Mouse (Mus musculus): ENCODE results near the gene Ephb4. TPM values are rescaled to one million over a fixed set of nuclear protein-coding genes. Genes with fewer than 3 reads are reported as not detected.

The Ephb4 gene
- polyA plus RNA-seq (2016; fragmentation: Nextera tagmentation; extraction: Ambion mirVana) = 26.7 and 27.7 TPM in 2 replicates

DNA sequence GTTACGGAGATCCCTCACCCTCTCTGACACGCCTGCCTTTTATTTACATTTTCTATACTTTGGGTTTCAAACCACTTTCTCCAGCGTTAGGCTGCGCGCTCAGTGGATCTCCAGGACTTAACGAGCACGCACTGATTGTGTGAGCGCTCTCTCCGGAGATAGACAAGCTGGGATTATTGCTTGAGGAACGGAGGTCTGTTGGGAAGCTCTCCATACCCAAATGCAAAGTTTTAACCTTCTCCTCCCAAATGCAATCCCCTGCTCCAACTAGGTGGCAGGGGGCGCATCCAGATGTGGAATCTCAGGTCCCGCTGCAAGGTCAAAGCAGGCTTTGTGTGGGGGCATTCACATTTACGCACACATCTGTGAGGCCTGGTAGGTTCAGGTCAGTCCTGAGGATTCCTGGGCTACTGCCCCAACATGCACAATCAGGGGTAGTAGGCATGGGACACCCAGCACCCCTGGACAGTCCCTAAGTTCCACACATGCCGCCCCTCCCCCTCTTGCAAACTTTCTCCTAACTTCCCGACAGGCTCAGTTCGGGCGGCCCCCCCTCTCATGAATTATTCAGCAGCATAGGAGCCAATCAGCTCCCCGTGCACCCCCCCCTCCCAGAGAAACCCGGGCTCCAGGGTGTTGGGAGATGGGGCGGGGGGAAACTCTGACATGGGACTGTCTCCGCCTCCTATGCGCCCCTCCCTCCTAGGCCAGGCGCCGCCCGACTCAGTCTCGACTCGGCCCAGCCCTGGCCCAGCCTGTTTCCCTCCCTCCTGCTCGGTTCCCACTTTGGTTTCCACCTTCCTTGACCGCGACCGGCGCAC is at the start of gene Ephb4:
Gene Ephb4 (plus strand): TSS at position 726 of the 821 bp plus-strand sequence.
- peak within 1 kb of the TSS; percentile 69 for H3K4me3 ChIP-seq (replicated peaks)
- H3K27me3 ChIP-seq = peaks cover 6% of the 10 kb centered on the region; the same call in 1 of the 2 replicates
- no peaks in the 10 kb centered on the region for H3K9me3 ChIP-seq
- H3K9ac ChIP-seq = peak within 1 kb of the TSS; percentile 88
- WGBS = under 1% methylated on average over 31 of the region's 32 CpGs
- H3K4me2 ChIP-seq = peak within 1 kb of the TSS; percentile 73
- H3K36me3 ChIP-seq (replicated peaks) = peaks cover 13% of the 10 kb centered on the region
- peak; percentile 94 for ATAC-seq (ENCODE audit: low FRiP score)
- H3K4me1 ChIP-seq = peaks cover 59% of the 10 kb centered on the region
- H3K27ac ChIP-seq = peak within 1 kb of the TSS; percentile 86

DNA sequence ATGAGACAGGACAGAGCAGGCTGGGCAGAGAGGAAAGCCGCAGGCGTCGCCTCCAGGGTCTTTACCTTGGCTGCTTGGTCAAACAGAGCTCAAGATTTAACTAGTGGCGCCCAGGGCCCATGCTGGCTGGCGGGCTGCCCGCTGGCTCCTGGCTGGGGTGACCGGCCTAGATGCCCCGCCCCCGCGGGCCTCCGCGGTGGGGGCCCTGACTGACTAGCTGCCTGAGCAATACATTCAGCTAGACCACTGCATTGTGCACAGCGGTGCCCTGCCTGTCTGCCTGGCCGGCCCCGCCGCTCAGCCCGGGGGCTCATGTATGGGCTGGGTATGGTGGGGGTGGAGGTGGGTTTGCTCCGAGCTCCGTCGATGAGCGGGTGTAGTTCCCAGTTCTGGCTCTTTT is 48.7 kb upstream of the Ephb4 start:
- Histone ChIP-seq H3K27me3 (no peaks in the 10 kb centered on the region), H3K4me2 (no peak overlapping the region), H3K9ac (0 out of 2 replicates have a peak overlapping the region, but pooled peaks have one; percentile 17), H3K4me1 (peaks cover 30% of the 10 kb centered on the region), H3K27ac (no peak overlapping the region), H3K9me3 (no peaks in the 10 kb centered on the region), H3K36me3 (replicated peaks) (peaks cover 86% of the 10 kb centered on the region), H3K4me3 (replicated peaks) (no peak overlapping the region)
- ATAC-seq (ENCODE audit: low FRiP score) = 0 out of 2 replicates have a peak, but pooled peaks have one; percentile 24
- 70% methylated on average over 21 of the region's 21 CpGs for WGBS

DNA sequence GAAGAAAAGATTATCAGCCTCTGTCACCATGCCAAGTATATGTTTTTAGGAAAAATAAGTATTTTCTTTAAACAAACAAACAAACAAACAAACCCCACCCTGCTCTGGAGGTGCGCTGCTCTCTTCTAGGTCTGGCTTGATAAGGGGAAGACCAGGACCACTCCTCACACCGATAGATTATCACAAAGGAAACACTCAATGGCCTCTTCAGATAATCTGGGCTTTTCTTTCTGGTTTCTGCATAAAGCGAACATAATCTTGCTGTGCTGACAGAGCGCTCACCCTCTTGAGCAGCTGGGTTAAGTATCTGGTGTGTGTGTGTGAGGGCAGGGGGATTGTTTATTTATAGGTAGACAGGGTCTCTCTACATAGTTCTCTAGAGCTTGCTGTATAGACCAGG is 46.3 kb upstream of the Ephb4 start:
- no peak overlapping the region for H3K4me3 ChIP-seq (replicated peaks)
- WGBS = 82% methylated on average over 4 of the region's 4 CpGs
- H3K27ac ChIP-seq = 0 out of 2 replicates have a peak overlapping the region, but pooled peaks have one; percentile 8
- H3K4me1 ChIP-seq = peaks cover 40% of the 10 kb centered on the region
- peak overlapping the region; percentile 4; the same call in 1 of the 2 replicates for H3K4me2 ChIP-seq
- ATAC-seq (ENCODE audit: low FRiP score) = no peak
- H3K9me3 ChIP-seq = no peaks in the 10 kb centered on the region
- H3K36me3 ChIP-seq (replicated peaks) = peaks cover 65% of the 10 kb centered on the region
- H3K9ac ChIP-seq = no peak overlapping the region
- no peaks in the 10 kb centered on the region for H3K27me3 ChIP-seq

DNA sequence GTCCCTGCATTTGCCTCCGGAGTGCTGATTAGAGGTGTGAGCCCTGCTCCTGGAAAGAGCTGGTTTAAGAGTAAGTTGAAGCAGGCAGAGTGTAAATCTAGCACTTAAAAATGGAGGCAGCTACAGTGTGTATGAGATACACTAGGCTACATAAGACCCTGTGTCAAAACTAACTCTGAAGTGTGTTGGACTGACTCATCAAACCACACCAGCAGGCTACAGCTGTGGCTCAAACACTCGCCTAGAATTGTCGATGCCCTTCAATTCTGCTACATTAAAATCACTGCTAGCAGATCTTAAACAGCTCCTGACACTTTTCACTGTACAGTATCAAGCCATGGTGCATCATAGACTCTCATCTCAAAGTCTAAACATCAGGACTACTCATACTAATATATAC is 45.7 kb upstream of the Ephb4 start:
- H3K36me3 ChIP-seq (replicated peaks) = peaks cover 65% of the 10 kb centered on the region
- no peak for ATAC-seq (ENCODE audit: low FRiP score)
- whole genome bisulfite sequencing = 82% methylated on average over 3 of the region's 3 CpGs
- peaks cover 40% of the 10 kb centered on the region for H3K4me1 ChIP-seq
- no peak overlapping the region for H3K27ac ChIP-seq
- H3K4me2 ChIP-seq = peak overlapping the region; percentile 4; the same call in 1 of the 2 replicates
- H3K4me3 ChIP-seq (replicated peaks) = no peak overlapping the region
- H3K27me3 ChIP-seq = no peaks in the 10 kb centered on the region
- H3K9me3 ChIP-seq = no peaks in the 10 kb centered on the region
- 0 out of 2 replicates have a peak overlapping the region, but pooled peaks have one; percentile 5 for H3K9ac ChIP-seq

DNA sequence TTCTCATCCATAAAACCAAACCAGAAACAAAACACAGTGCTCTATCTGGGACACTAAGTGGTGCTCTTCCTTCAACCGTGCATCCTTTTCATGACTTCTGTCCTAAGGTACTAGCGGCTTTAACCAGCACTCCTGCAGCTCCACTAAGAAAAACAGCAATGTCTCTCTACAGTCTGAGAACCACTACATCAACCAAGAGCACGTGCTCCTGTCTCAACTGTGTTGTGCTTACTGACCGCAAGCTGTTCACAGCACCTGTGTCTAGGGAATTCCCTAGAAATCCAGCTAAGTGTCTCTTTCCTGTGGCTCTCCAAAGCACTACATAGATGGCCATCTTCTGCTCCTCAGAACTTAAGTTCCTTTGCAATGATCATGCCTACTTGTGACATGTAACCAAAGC is 45.1 kb upstream of the Ephb4 start:
- H3K9me3 ChIP-seq = no peaks in the 10 kb centered on the region
- 0 out of 2 replicates have a peak overlapping the region, but pooled peaks have one; percentile 5 for H3K9ac ChIP-seq
- H3K27me3 ChIP-seq = no peaks in the 10 kb centered on the region
- H3K4me3 ChIP-seq (replicated peaks) = peak overlapping the region; percentile 7
- ATAC-seq (ENCODE audit: low FRiP score) = no peak
- peak overlapping the region; percentile 46 for H3K27ac ChIP-seq
- H3K36me3 ChIP-seq (replicated peaks) = peaks cover 65% of the 10 kb centered on the region
- 74% methylated on average over 4 of the region's 4 CpGs for WGBS
- peak overlapping the region; percentile 79 for H3K4me2 ChIP-seq
- H3K4me1 ChIP-seq = peaks cover 40% of the 10 kb centered on the region

DNA sequence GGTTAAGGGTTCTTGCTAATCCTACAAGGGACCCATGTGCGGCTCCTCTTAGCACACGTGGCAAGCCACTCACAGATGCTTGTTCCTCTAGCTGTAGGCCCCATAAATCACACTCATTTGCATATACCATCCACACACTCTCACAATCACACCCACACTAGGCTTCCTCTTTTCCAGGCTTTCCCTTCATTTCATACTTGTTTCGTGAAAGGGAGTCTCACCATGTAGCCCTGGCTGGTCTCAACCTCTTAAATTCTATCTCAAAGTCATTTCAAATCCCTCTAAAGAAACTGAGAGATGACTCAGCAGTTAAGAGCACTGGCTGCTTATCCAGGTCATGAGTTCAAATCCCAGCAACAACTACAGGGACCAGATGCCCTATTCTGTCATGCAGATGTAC is 44.1 kb upstream of the Ephb4 start:
- Histone ChIP-seq H3K27me3 (no peaks in the 10 kb centered on the region), H3K27ac (no peak overlapping the region), H3K9ac (peak overlapping the region; percentile 97), H3K4me1 (peaks cover 40% of the 10 kb centered on the region), H3K4me2 (peak overlapping the region; percentile 79), H3K4me3 (replicated peaks) (peak overlapping the region; percentile 91), H3K9me3 (no peaks in the 10 kb centered on the region), H3K36me3 (replicated peaks) (peaks cover 65% of the 10 kb centered on the region)
- WGBS = 82% methylated on average over 3 of the region's 3 CpGs
- ATAC-seq (ENCODE audit: low FRiP score) = no peak

DNA sequence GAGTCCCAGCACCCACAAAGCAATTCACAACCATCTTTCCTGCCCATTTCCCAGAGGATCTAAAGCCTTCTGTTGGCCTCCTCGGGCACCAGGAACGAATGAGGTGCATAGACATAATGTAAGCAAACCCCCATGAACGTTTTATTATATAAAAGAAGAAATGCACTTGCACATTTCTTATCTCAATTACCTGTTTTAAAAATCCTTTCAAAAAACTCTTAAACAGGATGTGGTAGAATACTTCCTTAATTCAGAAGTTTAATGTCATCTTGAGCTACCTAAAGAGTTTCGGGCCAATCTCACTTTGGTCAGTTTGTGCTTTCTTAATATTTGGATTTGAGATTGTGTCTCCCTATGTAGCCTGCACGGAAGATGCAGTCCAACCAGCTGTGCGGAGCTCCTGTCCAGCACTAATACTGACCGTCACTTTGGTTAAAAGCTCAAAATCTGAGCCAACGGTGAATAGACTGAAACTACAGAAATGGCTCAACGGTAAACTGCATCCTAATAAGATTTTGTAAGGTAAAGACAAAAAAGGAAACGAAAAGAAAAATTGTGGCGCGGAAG is 43.4 kb upstream of the Ephb4 start:
- H3K4me2 ChIP-seq = peak overlapping the region; percentile 79
- peak overlapping the region; percentile 92 for H3K27ac ChIP-seq
- ATAC-seq (ENCODE audit: low FRiP score) = no peak
- H3K4me1 ChIP-seq = peaks cover 40% of the 10 kb centered on the region
- H3K27me3 ChIP-seq = no peaks in the 10 kb centered on the region
- WGBS = 20% methylated on average over 12 of the region's 12 CpGs
- peak overlapping the region; percentile 97 for H3K9ac ChIP-seq
- peak overlapping the region; percentile 91 for H3K4me3 ChIP-seq (replicated peaks)
- peaks cover 62% of the 10 kb centered on the region for H3K36me3 ChIP-seq (replicated peaks)
- no peaks in the 10 kb centered on the region for H3K9me3 ChIP-seq

DNA sequence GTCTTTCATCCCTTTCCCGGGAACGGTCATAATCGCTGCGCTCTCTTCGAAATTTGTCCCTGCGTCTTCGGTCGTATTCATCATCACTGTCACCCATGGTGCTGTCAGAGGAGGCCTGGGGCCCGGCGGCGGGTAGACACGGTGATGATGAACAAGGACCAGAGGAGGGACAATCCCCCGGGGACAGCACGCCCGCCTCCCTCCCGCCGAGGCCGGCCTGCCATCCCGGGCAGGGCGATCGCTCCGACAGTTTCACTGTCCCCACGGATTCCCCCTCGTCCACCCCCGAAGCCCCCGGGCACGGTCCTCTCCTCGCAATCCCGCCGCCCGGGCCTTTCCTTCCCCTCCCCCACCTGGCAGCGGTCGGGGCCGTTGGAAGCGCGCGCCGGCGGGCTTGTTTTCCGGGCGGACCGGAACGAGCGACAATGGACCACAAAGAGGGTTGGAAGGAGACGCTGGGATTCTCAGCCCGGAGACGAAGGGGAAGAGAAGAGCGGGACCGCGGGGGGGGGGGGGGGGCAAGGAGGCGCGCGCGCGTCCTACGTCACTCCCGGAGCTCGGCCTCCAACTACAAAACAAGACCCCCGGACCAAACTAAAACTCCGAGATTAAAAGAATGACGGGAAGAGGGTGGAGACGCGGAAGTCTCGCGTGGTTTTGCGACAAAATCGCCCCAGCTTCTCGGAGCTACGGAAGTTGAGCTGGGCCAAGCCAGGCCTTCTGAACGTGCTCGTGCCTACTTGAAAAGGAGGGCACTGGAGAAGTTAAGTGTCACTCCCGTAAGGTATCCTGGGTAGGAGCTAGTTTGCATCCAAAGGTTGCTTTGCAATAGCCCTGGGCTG is 42.6 kb upstream of the Ephb4 start, which contains the start of gene Srrt:
Gene Srrt (minus strand): TSS at position 604 of the 842 bp plus-strand sequence.
- Histone ChIP-seq H3K4me2 (peak within 1 kb of the TSS; percentile 79), H3K36me3 (replicated peaks) (peaks cover 60% of the 10 kb centered on the region), H3K27ac (peak within 1 kb of the TSS; percentile 92), H3K27me3 (no peaks in the 10 kb centered on the region), H3K4me1 (peaks cover 44% of the 10 kb centered on the region), H3K4me3 (replicated peaks) (peak within 1 kb of the TSS; percentile 91), H3K9ac (peak within 1 kb of the TSS; percentile 97), H3K9me3 (no peaks in the 10 kb centered on the region)
- ATAC-seq (ENCODE audit: low FRiP score) = peak; percentile 91
- under 1% methylated on average over 69 of the region's 72 CpGs for WGBS

DNA sequence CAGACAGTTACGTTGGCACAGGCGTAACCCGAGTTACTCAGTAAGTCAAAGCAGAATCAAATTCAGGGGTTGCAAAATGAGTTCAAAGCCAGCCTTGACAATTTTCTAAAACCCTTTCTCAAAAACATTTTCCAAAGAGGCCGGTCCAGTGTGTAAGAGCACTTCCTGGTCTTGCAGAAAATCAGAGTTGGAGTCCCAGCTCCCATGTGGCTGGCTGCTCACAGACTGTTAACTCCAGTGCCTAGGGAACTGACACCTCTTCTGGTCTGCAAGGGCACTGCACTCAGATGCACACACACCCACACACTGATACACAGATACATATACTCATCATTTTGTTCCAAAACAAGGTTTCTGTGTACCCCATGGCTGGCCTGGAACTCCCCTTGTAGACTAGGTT is 41.6 kb upstream of the Ephb4 start:
- H3K27me3 ChIP-seq = no peaks in the 10 kb centered on the region
- H3K36me3 ChIP-seq (replicated peaks) = peaks cover 53% of the 10 kb centered on the region
- ATAC-seq (ENCODE audit: low FRiP score) = no peak
- 0 out of 2 replicates have a peak overlapping the region, but pooled peaks have one; percentile 97 for H3K9ac ChIP-seq
- peak overlapping the region; percentile 92 for H3K27ac ChIP-seq
- H3K4me3 ChIP-seq (replicated peaks) = peak overlapping the region; percentile 91
- no peaks in the 10 kb centered on the region for H3K9me3 ChIP-seq
- peaks cover 53% of the 10 kb centered on the region for H3K4me1 ChIP-seq
- 97% methylated on average over 4 of the region's 4 CpGs for WGBS
- peak overlapping the region; percentile 79 for H3K4me2 ChIP-seq

DNA sequence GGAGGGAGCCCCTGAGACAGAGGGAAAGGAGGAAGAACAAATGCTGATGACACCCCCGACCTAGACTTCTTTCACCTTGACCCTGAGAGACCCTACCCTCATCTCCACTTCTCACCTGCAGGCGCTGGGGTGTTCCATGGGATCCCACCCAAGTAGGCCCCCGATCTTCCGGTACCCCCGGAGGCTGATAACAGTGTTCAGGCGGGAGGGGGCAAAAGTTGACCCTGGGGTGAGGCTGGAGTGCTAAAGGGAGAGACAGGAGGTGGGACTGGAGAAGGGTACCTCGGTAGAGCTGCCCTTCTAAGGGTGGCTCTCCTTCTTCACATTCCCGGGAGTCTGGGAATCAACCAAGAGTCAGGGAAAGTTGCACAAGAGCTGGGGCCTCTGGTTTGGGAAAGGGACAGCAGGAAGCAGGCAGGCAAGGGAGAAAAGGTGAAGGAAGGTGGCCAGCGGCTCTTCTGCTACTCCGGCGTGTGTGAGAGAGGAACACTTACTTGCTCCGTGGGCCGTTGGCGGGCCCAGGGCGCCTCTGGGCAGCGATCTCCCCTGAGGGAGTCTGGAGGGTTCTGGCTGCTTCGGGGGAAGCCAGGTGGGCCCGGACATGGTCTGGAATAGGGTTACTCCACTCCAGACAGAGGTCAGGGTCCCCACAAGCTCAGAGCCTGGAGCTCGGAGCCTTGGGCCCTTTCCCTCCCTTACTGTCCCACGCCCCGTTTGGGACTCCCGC is 36.3 kb upstream of the Ephb4 start:
- WGBS = 2% methylated on average over 22 of the region's 22 CpGs

More for the DNA sequence above, 36.3 kb upstream of the Ephb4 start:
- Histone ChIP-seq H3K4me2 (peak overlapping the region; percentile 74), H3K4me3 (replicated peaks) (peak overlapping the region; percentile 53), H3K27me3 (peaks cover 6% of the 10 kb centered on the region; the same call in 1 of the 2 replicates), H3K9ac (peak overlapping the region; percentile 79), H3K4me1 (peaks cover 38% of the 10 kb centered on the region), H3K9me3 (no peaks in the 10 kb centered on the region), H3K27ac (peak overlapping the region; percentile 80), H3K36me3 (replicated peaks) (peaks cover 46% of the 10 kb centered on the region)
- peak; percentile 59; the same call in 1 of the 2 replicates for ATAC-seq (ENCODE audit: low FRiP score)
